Mouse (Mus musculus): ENCODE measurements at regions not wholly inside any gene's neighbourhood (a gene's known extent, or its start where the extent isn't known, plus 50 kb on each side); places are given as distances from the start of the nearest gene placed in this dataset.
"Not testable (repeated sequence)": the region's sequence is repeated elsewhere in the genome, so short reads cannot be mapped to it uniquely, and the experiment has no call there.

DNA sequence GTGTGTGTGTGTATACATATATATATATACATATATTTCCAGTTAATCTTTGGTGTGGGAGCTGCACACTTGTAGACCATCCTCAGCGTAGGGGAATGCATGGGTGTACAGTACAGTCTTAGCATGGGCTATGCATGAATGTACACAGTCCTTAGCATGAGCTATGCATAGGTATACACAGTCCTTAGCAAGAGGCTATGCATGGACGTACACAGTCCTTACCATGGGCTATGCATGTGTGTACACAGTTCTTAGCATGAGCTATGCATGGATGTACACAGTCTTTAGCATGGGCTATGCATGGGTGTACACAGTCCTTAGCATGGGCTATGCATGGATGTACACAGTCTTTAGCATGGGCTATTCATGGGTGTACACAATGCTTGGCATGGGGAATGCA lies 70.5 kb downstream of the Rchy1 start:
- no peak for DNase-seq (ENCODE audit: low read depth)

DNA sequence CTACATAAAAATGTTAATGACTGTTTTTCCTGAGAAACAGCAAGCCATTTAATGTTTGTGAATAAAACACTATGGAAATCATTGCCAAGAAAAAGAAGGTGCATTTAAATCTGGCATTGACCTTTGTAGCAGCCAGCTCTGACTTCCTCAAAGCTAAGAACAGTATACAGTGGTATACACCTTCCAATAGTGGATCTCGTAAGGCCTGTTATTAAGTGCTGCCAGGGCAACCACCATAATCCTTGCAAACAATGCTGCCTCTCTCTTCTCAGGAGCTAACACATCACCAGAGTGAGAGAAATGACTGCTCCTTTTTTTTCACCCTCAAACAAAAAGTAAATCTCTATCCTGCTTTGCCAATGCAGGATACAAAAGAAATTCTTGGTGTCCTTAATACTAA lies 81.1 kb downstream of the Rchy1 start:
- no peak for DNase-seq (ENCODE audit: low read depth)

DNA sequence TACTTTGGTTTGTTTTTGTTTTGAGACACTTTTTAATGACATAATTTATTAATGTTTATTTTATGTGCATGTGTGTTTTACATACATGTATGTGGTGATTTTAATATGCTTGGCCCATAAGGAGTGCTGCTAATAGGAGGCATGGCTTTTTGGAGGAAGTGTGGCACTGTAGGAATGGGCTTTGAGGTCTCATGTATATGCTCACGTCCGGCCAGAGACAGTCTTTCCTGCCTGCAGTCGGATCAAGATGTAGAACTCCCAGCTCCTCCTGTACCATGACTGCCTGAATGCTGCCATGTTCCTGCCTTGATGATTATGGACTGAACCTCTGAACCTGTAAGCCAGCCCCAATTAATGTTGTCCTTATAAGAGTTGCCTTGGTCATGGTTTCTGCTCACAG lies 82.6 kb downstream of the Rchy1 start:
- DNase-seq (ENCODE audit: low read depth) = no peak

DNA sequence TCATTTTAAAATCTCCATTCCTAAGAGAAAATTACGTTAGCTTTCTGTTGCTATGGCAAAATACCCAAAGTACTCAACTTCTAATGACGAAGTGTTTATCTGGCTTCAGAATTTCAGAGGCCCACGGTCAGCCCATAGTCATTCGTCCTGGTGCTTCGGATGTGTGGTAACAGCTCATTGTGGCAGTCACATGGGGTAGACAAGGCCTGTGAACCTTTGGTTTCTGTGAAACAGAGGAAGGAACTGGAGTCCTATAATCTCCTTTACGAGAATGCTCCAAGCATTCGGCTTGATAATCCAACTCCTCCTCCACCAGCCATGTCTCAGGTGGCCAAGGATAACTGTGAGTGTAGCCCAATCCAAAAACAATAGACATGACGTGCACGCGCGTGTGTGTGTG lies 84.2 kb downstream of the Rchy1 start:
- no peak for DNase-seq (ENCODE audit: low read depth)

DNA sequence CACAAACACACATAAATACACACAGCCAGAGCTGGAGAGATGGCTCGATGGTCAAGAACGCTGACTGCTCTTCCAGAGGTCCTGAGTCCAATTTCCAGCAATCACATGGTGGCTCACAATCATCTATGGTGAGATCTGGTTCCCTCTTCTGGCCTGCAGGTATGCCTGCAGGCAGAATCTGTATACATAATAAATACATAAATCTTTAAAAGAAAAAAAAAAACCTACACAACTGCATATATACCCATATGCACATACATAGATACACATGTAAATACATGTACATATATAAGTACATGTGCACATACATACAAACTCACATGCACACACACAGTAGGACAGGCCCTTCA lies 86.2 kb downstream of the Rchy1 start:
- no peak for DNase-seq (ENCODE audit: low read depth)

DNA sequence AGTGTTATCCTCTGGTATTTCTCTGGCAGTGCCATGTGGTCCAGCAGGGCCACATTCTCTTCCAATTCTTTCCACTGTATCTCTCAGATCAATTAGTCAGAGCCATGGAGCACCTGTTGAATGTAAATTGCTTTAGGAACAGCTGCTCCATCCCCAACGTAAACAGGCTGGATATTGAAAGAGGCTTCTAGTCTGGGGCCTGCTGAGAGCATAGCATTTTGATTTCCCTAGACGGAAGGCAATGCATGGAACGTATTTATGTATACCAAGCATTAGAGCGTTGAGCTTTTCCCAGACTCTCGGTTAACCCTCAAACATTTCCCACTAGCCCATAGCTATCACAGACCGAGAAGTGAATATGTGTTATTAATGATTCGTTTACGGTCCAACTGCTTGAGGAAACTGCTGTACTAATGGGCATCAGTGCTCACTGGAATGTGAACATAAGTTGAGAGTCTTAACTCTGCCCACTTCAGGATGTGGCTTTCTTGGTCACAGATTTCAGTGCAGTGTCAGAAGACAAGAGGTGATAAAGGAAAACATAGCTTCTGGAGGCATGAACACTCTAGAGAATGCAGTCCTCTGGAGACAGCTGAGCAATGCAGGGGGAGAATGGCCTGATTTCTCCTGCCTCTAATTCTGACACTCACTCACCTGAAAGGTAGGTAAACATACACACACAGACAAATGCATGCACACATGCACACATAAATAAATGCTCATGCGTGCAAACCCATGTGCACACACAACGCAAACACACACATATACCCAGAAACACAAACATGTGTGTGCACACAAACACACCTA lies 86.8 kb downstream of the Rchy1 start:
- no peak for DNase-seq (ENCODE audit: low read depth)

DNA sequence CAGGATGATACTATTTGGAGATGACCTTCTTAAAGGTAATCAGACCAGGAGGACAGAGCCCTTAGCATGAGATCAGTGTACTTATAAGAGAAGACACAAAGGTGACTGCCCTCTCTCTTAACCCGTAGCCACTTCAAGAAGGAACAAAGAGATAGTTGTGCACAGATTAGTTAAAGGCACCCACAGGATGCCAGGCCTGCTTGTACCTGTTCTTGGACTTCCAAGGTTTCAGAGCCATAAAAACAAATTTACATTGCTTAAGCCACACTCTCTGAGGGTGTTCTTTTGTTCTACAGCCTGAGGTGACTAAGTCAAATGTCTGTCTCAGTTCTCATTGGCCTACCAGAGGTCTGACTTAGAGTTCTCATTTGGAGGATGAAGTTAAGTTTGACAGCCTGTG lies 90.1 kb downstream of the Rchy1 start:
- peak; percentile 70 for DNase-seq (ENCODE audit: low read depth)

DNA sequence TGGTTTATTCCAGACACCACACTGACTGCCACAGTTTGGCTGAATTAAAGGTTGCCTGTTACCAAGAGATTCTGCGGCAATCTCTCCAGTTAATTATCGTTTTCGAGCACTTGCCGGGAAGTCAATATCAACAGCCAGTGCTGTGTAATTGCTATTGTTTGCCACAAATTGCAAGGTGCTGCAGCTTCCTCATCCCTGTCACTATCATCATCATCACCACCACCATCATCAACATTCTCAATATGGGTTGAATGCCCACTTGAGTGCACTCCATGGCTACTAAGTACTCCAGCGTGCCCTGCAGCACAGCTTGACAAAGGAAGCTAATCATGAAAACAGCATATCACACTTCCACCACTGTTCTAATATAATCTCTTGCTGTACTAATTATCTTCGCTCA lies 93.1 kb downstream of the Rchy1 start:
- DNase-seq (ENCODE audit: low read depth) = no peak

DNA sequence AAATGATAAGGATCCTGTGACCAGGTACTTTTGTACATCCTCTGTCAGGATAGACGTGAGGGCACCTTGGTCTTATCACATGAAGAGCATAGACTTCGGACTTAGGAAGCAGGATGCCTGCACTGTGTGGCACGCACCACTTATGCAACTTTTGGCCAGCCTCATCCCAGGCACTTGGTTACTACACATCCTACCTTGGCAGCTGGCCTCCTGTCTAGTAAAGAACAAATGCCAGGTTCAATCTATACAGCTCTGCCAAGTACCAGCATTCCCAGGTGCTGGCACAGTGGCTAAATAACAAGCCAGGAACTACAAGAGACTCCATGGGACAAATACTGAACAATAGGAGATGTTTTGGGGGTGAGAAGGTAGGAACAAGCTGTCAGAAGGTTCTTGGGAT lies 96.7 kb downstream of the Rchy1 start:
- peak; percentile 85 for DNase-seq (ENCODE audit: low read depth)

DNA sequence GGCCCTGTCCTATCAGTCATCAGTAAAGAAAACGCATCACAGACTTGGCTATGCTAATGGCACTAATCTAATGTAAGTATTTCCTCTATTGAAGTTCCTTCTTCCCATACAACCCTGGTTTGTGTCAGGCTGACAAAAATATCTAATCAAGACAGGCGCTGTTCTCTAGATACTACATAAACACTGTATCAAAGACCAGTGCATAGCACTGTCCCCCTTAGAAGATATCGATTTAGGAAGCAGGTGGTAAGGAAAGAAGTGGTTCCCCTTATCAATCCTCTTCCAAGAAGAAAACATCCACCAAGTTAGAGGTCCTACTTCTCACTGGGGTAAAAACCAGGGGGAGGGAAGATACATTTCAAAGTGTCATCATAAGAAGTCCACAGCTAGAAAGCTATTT lies 97.5 kb downstream of the Rchy1 start:
- DNase-seq (ENCODE audit: low read depth) = no peak

DNA sequence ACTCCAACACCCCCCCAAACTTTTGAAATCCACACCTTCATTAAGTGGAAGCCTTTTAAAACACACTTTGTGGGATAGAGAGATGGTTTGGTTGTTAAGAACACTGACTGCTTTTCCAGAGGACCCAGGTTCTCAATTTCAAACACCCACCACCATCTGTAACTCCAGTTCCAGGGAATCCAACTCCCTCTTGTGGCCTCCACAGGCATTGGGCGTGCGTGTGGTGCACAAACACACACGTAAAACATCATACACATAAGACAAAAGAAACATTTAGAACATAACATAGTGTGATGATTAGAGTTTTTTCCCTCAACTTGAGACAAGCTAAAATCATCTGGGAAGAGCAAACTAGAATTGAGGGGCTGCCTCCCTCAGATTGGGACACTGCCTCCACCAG lies 100.0 kb downstream of the Rchy1 start:
- DNase-seq (ENCODE audit: low read depth) = no peak

DNA sequence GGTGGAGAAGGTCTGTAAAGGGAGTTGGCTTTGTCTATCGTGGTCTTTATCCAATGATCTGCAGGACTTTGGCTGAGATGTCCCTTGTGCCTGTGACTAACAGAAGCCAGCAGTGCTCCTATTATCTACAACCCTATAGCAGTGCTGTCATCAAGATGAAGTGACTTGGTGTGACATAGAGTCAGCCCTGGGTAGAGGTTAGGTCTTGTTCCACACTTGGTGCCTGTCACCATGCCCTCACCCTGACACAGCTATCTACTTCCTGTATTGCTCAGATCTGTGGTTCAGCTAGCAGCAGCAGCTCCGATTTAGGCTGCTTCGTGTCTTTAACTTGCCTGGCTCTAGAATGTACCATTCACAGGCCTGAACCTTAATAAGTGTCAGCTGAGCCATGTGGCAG lies 100.6 kb downstream of the Rchy1 start:
- DNase-seq (ENCODE audit: low read depth) = no peak

DNA sequence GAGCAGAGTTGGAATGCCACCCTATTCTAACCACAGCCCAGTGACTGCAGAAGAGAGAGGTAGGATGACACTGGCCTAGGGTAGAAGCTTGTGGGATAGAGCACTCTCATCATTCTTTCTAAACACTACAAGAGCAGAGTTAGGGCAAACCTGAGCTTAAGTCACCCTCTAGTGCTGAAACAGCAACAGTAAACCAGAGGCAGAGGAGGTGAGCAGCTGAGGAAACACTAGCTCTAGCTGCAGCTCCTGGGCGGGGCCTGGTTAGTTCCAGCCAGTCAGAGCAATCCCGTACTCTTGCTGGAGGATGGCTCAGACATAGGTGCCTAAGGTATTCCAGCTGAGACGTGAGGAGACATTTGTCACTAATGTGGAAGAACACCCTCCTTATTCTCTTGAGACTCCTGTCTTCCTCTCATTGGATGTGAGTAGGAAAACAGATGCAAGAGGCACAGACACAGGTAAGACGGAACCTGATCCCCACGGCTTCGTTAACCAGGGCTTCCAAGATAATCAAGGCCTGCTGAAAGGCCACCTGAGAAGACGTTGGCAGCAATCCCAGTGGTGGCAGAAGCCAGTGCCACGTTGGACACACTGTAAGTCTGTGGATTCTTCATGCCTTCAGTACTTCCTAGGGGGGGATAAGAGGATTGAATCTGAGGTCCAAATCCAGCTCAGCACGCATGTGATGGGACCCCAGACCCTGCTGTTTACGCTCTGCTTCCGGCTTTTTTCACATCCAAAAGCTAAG lies 101.3 kb downstream of the Rchy1 start:
- no peak for DNase-seq (ENCODE audit: low read depth)

DNA sequence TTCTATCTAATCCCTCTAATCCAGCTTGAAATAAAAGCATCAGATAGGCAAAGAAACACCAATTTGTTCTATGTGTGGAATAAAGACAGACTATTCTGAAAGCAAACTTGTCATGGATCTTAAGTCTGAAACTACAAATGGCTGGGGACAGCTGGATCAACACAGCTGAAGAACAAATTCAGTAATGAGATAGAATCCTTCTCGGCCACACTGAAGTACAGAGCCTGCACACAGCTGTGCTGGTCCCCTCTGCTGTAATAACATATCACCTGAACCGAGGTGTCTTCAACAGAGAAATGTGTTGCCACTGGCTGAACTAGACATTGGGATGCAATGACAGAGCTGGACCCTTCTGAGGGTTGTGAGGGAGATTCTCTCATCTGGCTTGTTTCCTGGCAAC lies 102.4 kb downstream of the Rchy1 start:
- DNase-seq (ENCODE audit: low read depth) = no peak

DNA sequence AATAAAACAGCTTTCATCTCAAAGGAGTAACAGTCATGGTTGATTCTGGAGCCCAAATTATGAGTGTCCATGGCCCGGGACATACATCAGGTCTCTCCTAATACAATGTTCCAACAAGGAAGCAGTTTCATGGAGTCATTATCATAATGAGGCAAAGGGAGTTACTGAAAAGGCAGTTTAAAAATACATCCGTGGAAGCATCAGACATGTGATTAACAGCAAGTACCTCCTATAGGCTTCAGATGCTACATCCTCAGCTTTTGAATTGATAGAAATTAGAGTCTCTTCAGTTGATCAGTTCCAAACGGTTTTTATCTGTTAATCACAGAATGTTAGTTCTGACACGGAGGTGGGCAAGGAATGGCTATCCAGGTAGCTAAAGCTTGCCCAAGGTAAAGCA lies 110.5 kb downstream of the Rchy1 start:
- DNase-seq (ENCODE audit: low read depth) = no peak

DNA sequence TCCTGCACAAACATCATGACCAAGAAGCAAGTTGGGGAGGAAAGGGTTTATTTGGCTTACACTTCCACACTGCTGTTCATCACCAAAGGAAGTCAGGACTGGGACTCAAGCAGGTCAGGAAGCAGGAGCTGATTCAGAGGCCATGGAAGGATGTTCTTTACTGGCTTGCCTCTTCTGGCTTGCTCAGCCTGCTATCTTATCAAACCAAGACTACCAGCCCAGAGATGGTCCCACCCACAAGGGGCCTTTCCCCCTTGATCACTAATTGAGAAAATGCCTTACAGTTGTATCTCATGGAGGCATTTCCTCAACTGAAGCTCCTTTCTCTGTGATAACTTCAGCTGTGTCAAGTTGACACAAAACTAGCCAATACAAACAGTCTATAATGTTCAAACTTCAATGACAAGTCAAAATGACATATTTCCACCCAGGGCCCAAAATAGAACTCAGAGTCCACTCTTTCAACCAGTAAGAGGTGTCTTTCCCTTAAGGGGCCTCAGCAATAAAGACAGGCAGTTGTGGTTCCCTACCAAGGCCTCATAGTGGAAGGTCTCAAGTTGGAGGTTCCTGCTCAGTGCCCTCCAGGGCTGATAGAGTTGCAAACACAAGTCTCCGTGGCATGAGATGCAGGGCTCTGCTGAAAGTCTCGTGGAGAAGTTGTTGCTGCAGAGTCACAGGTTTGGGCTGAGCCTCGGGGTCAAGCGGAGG lies 111.9 kb downstream of the Rchy1 start:
- DNase-seq (ENCODE audit: low read depth) = not testable (repeated sequence)

DNA sequence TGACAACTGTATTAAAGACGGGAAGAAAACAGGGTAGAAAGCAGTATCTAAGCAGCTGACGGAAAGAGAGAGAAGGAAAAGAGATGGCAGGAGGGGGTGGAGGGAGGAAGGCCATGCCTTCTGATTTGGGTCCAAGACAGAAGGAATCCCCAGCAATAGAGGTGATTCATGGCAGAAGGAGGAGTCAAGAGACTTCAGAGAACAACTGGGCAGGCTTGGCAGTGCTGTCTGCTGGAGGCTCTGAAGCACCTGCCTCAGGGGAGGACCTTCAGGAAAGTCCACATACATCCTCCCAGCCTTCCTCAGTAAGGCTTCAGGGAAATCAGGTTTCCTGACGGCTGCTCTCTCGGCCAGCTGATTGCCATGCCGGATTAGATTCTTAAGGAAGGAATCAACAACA lies 112.4 kb downstream of the Rchy1 start:
- no peak for DNase-seq (ENCODE audit: low read depth)

DNA sequence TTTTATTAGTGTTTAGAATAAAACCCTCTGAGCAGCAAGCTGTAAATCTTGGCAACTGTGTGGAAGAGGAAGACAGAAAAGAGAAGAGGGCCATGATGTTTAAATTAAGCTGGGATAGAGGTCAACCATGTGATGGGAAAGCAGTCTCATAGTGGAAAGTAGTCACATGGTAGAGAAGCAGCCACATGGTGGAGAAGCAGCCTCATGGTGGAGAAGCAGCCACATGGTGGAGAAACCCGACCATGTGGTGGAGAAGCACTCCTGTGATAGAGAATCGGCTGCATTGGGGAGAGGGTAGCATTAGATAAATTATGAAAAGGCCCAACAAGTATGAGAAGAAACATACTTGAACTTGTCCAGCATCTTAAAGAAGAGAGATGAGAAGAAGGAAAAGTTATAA lies 113.3 kb downstream of the Rchy1 start:
- DNase-seq (ENCODE audit: low read depth) = no peak

DNA sequence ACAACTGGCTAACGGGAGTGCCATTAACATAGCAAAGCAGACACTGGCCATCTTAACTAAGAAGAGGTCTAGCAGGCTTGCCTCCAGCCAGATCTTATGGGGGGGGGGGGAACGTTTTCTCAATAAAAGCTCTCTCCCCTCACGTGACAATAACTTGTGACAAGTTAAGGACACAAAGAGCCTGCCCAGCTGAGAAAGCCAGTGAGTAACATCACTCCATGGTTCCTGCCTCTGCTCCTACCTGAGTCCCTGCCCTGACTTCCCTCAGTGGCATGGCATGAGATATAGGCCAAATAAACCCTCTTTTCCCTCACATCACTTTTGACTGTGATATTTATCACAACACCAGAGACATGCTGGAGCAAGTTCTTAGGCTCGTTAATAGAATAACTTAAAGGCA lies 113.8 kb downstream of the Rchy1 start:
- DNase-seq (ENCODE audit: low read depth) = no peak

DNA sequence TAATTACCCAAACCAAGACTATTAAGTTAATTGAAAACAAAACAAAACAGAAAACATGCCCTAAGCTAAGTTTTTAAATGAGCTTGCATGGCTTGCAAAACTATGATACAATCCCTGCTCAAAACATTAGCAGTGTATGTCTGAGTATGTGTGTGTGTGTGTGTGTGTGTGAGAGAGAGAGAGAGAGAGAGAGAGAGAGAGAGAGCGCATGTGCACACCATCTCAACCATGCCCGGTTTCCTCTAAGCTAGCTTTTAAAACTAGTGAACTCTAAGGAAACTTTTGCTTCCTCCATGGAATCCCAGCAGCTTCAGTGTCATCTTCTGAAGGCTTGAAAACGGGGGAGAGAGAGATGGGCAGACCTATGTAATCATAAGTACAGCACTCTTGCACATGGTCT lies 114.3 kb downstream of the Rchy1 start:
- no peak for DNase-seq (ENCODE audit: low read depth)

DNA sequence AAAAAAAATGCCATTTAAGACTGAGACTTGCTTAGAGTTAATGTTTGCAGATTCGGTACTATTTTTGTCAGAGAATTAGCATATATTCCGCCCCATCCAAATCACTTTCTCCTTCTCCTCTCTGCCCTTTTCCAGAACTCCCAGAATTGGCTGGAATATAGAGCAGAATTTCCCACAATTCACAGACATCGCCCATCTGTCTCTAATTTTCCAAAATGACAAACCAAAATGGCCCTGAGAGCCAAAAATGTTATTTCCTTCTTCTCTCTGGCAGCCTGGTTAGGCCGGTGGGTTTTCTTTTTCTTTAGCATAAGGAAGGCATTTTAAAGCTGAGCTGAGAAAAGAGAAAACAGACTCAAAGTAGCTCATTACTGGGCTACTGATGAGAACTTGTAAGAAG lies 119.8 kb downstream of the Rchy1 start:
- DNase-seq (ENCODE audit: low read depth) = no peak

DNA sequence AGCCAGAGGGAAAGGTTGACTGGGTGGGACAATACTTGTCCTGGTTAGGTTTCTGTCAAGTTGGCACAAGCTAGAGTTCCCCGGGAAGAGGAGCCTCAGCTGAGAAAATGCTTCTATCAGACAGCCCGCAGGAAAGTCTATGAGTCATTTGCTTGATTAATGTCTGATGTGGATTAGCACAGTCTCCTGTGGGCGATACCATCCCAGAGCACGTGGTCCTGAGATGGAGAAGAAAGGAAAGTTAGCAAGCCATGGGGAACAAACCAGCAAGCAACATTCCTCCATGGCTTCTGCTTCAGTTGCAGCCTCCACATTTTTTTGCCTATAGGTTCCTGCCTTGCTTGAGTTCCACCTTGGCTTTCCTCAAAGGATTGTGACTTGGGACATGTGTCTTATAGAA lies 121.8 kb downstream of the Rchy1 start:
- DNase-seq (ENCODE audit: low read depth) = no peak

DNA sequence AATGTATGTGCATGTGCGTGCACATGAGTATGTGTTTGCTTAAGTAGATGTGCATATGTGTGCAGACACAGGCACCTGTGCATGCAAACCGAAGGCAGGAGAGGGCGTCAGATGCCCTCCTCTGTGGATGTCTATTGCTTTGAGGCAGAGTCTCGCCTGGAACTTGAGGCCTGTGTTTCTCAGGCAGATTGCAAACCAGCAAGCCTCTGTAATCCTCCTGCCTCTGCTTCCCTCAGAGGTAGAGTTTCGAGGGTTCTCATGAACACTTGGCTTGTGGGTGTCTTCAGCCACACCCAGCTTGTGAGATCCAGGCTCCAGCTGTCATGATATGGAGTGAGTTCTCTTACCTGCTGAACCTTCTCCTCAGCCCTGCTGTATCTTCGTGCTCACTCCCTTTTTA lies 134.4 kb downstream of the Rchy1 start:
- no peak for DNase-seq (ENCODE audit: low read depth)

All from gonadal fat pad, adult 2 months (tissue).